Mouse (Mus musculus) limb, embryonic 12.5 days (tissue): ENCODE measurements around the gene Mpp4. TPM values are rescaled to one million over a fixed set of nuclear protein-coding genes. Genes with fewer than 3 reads are reported as not detected.

ENCODE experiments used
- polyA plus RNA-seq: library from polyadenylated mRNA; unstranded; fragments of >200 nt; fragmentation: Nextera tagmentation; extraction: Ambion mirVana; gene quantifications from 2 replicates; pipeline ENCODE4 v1.2.1, GENCODE M21; 2016

Gene Mpp4
- polyA plus RNA-seq, 1 experiment from 2014 or later = 0.23 TPM

Other genes starting within 250 kb of the Mpp4 start
- 12.1 and 13.5 TPM in 2 replicates for gene Trak2, start 190.0 kb downstream of the Mpp4 start, polyA plus RNA-seq
- 23.5 and 24.5 TPM in 2 replicates for gene Stradb, start 189.9 kb downstream of the Mpp4 start, polyA plus RNA-seq
- not detected in 2 replicates for gene C2cd6, start 68.5 kb downstream of the Mpp4 start, polyA plus RNA-seq
- gene Tmem237, start 43.0 kb downstream of the Mpp4 start, polyA plus RNA-seq = 33.7 and 39.2 TPM in 2 replicates
- gene Als2, start 73.8 kb upstream of the Mpp4 start, polyA plus RNA-seq = 11.7 and 11.8 TPM in 2 replicates
- 0.38 TPM in 1 of 2 replicates, not detected in the other for gene Cdk15, start 93.5 kb upstream of the Mpp4 start, polyA plus RNA-seq